Mouse (Mus musculus) embryonic facial prominence, embryonic 10.5 days (tissue): ENCODE measurements around the gene Sctr. TPM values are rescaled to one million over a fixed set of nuclear protein-coding genes. Genes with fewer than 3 reads are reported as not detected.

Source experiments
- DNase-seq: peaks from one replicate; pipeline ENCODE4 v3.0.0-alpha.2; 2017; ENCODE audit warnings: low spot score
- H3K27ac ChIP-seq: fragments of 300-500 bp; sonication (generic); replicated peaks from 2 replicates; pipeline ENCODE4 v1.5.1; 2016; ENCODE audit warnings: mild to moderate bottlenecking
- H3K27me3 ChIP-seq: fragments of 300-500 bp; sonication (generic); replicated peaks from 2 replicates; pipeline ENCODE4 v1.6.1; 2016; ENCODE audit warnings: low read depth, mild to moderate bottlenecking; ENCODE audit not compliant: poor library complexity, severe bottlenecking
- H3K36me3 ChIP-seq: fragments of 300-500 bp; sonication (generic); replicated peaks from 2 replicates; pipeline ENCODE4 v1.6.1; 2016; ENCODE audit warnings: mild to moderate bottlenecking, moderate library complexity
- H3K4me1 ChIP-seq: fragments of 300-500 bp; sonication (generic); 2 replicates; pipeline ENCODE4 v1.6.1; 2016
- H3K4me3 ChIP-seq: fragments of 300-500 bp; sonication (generic); 2 replicates; pipeline ENCODE4 v1.5.1; 2016; ENCODE audit warnings: mild to moderate bottlenecking, moderate library complexity
- H3K9me3 ChIP-seq: fragments of 300-500 bp; sonication (generic); 2 replicates; pipeline ENCODE4 v1.6.1; 2016; ENCODE audit warnings: mild to moderate bottlenecking
- WGBS: fragments of 180-500 bp; shearing (Covaris S2); methylation state at CpG from one replicate; pipeline ENCODE4 v1.1.7; 2016; 5-methylcytosine and 5-hydroxymethylcytosine counted together
- polyA plus RNA-seq: library from polyadenylated mRNA; unstranded; fragments of >200 nt; fragmentation: Nextera tagmentation; extraction: Ambion mirVana; gene quantifications from 2 replicates; pipeline ENCODE4 v1.2.1, GENCODE M21; 2016

Sctr gene
- polyA plus RNA-seq: 0.16 and 0.24 TPM in 2 replicates

DNA sequence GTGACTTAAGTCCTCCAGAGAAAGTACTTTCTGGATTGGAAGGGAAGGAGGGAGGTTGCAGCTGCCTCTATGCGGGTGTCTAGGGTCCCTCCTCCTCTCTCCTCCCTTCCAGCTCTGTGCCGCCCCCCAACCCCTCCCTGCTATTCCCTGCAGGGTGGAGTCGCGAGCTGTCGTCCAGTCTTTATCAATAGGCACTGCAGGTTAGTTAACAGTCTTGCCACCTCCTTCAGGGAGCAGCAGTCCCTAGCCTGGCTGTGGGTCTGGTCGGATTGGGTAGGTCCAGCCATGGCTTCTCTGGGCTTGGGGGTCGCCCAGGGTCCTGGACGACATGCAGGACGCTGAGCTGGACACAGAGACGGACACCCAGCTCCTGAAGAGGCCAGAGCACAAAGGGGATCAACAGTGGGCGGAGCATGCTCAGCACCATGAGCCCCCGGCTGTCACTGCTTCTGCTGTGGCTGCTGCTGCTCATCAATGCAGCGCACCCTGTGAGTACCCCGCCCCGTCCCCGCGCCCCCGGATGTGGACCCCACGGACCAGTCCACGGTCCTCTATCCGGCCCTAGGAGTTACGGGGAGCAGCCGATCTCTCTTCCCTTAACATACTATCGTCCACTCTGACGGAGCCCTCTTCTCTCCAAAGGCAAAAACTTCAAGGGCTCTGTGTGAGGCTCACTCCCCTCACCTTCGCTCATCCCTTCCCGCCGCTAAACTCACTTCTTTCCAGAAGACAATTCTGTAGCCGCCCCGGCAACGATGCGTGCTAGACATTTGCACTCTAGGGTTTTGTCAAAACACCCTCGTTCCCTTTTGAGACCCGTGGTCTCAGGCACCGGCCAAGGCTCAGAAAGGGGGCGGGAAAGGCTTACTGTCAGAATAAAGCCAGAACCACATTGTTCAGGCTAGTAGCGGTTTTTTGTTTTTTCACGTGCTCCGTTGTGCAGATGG, at the start of gene Sctr:
TSS of gene Sctr (plus strand) at position 51 of the 947 bp plus-strand sequence.
- DNase-seq: peak; percentile 63
- Histone ChIP-seq H3K4me3 (peak within 1 kb of the TSS; percentile 64), H3K9me3 (no peaks in the 10 kb centered on the region), H3K36me3 (no peaks in the 10 kb centered on the region), H3K27ac (peak within 1 kb of the TSS; percentile 61), H3K27me3 (peaks cover 57% of the 10 kb centered on the region), H3K4me1 (peaks cover 14% of the 10 kb centered on the region)
- under 1% methylated on average over 39 of the region's 39 CpGs for WGBS

DNA sequence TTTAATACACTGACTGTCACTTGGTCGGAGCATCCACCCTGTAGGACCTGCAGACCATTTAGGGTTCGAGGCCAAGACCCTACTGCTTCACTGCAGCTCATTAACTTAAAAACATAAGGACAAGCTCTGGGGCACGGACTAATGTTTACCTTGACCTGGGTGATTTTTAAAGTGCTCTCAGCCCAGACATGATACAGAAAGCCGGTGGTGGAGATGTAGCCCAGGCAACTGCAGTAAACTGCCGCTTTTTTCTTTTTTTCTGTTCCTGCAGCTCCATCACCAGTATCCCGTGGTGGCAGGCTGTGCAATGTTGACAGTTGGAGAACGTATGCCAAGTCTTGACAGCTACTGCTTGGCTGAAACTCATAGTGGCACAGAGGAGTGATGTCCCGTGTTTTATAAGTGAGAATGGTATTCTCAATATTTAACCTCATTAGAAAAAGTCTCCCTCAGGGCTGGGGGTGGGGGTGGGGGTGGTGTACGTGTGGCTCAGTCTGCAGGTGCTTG, 48.9 kb upstream of the Sctr start:
- Histone ChIP-seq H3K27ac (no peak overlapping the region), H3K4me1 (no peaks in the 10 kb centered on the region), H3K27me3 (no peaks in the 10 kb centered on the region), H3K36me3 (no peaks in the 10 kb centered on the region), H3K4me3 (no peak overlapping the region), H3K9me3 (no peaks in the 10 kb centered on the region)
- WGBS: 73% methylated on average over 9 of the region's 9 CpGs
- DNase-seq: no peak

DNA sequence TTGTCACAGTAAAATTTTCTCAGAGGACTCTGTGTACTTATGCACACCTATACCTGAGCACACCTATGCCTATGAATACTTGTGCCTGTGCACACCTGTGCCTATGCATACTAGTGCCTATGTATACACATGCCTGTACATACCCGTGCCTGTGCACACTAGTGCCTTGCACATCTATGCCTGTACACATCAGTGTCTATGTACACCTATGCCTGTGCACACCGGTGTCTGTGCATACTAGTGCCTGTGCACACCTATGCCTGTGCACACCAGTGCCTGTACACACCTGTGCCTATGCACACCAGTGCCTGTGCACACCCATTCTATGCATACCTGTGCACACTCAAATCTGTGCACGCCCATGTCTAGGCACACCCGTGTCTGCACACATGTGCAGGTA, 47.2 kb upstream of the Sctr start:
- no peaks in the 10 kb centered on the region for H3K27me3 ChIP-seq
- WGBS: 93% methylated on average over 4 of the region's 4 CpGs
- DNase-seq: no peak
- H3K36me3 ChIP-seq: no peaks in the 10 kb centered on the region
- H3K9me3 ChIP-seq: no peaks in the 10 kb centered on the region
- no peak overlapping the region for H3K4me3 ChIP-seq
- H3K4me1 ChIP-seq: peaks cover 7% of the 10 kb centered on the region
- no peak overlapping the region for H3K27ac ChIP-seq

DNA sequence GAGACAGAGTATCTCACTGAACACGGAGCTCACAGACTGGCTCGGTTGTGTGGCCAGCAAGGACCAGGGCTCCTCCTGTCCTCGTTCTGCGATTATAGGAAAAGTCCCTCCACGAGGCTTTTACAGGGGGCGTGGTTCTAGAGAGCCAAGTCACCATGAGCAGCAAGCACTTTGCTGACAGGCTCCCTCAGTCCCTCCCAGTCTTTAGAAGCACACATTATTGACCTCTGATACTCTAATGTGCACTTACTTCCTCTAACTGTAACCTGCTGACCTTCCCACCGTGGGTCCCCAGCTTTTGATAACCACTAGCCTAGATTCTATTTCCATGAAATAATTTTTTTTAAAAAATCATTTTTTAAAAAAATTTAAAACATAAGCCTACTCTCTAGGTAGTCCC, 46.8 kb upstream of the Sctr start:
- no peak for DNase-seq
- WGBS: 64% methylated on average over 7 of the region's 7 CpGs

DNA sequence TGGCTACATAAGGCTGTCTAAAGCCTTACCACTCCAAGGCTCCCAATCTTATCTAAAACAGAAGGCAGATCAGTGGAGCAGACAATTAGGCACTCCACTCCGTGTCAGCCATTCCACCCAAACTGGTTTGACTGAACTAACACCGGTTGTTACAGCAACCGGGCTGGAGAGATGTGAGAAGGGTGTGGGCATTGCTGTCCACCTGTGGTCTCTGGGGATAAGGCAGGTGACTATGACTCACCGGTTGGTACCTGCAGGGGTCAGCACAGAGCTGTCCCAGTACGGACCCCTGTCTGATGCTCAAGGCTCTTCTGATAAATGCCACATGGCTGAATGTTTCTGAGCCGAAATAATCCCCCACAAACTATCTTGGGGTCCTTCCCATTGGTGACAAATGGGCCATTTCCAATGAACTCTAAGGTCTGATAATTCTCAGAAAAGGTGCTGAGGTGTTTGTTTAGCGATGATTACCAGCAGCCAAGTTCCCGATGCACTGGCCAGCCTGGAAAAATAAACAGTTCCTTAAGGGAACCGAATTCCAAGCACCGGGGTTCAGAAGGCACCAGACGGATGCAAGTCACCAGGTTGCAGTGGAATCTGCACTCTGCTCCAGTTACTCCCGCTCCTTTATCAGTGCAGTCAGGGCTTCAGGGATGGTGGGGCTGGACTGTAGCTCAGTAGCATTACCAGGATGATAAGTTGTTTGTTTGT, 40.7 kb upstream of the Sctr start:
- peak; percentile 30 for DNase-seq
- no peak overlapping the region for H3K4me3 ChIP-seq
- 50% methylated on average over 12 of the region's 12 CpGs for WGBS
- no peaks in the 10 kb centered on the region for H3K36me3 ChIP-seq
- H3K27ac ChIP-seq: no peak overlapping the region
- peaks cover 12% of the 10 kb centered on the region for H3K4me1 ChIP-seq
- H3K27me3 ChIP-seq: no peaks in the 10 kb centered on the region
- no peaks in the 10 kb centered on the region for H3K9me3 ChIP-seq

More for the DNA sequence above, 46.8 kb upstream of the Sctr start:
- H3K9me3 ChIP-seq: no peaks in the 10 kb centered on the region
- peaks cover 7% of the 10 kb centered on the region for H3K4me1 ChIP-seq
- H3K36me3 ChIP-seq: no peaks in the 10 kb centered on the region
- H3K27me3 ChIP-seq: no peaks in the 10 kb centered on the region
- no peak overlapping the region for H3K27ac ChIP-seq
- H3K4me3 ChIP-seq: no peak overlapping the region

DNA sequence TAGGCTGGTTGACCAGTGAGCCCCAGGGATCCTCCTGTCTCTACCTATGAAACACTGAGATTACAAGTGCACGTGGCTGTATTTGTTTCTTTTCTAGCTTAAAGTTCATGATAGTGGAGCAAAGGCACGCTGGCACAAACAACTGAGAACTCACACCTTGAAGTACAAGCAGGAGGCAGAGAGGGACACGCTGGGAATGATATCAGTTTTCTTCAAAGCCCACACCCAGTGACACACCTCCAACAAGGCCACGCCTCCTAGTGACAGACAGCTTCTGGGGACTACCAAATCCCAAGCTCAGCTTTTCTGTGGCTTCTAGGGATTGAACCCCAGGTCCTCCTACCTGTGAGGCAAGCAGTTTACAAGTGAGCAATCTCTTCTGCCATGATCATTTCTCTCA, 33.6 kb upstream of the Sctr start:
- WGBS: 39% methylated on average over 4 of the region's 4 CpGs
- no peak overlapping the region for H3K27ac ChIP-seq
- H3K4me1 ChIP-seq: peaks cover 5% of the 10 kb centered on the region; the same call in 1 of the 2 replicates
- no peaks in the 10 kb centered on the region for H3K36me3 ChIP-seq
- no peak for DNase-seq
- no peak overlapping the region for H3K4me3 ChIP-seq
- H3K9me3 ChIP-seq: no peaks in the 10 kb centered on the region
- no peaks in the 10 kb centered on the region for H3K27me3 ChIP-seq

DNA sequence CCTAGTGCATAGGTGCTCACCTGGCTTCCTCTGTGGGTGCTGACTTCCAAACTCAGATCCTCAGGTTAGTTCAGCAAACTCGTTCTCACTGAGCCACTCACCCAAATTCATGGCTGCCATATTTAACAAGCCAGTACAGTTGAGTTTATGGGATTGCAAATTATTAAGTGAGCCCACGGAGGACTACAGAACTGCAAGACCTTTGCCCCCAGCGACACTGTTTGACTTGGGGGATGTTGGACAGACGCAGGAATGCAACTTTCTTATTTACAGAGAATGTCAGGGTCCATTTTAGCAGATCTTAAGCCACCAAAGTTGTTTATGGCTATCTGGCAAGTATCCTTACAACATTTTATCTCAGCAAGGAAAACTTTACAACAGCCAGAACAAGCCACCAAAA, 31.6 kb upstream of the Sctr start:
- H3K4me3 ChIP-seq: no peak overlapping the region

DNA sequence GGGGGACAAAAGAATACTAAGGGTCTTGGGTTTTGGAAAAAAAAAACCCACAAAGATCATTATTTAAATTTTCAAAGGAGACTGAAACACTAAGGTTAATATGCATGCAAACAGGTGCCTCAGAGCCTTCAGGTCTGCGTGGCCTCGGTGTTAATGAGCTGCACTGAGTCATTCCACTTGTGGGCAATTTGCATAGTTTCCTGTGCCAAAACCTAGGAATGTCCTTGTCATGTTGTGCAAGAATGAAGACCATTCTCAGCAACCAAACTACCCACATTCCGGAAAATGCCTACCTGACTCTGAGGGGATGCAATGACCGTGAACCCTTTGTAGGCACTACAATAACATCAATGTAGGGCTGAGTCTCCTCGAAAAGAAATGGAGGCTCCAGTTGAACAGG, 20.1 kb upstream of the Sctr start:
- no peak overlapping the region for H3K27ac ChIP-seq
- no peak overlapping the region for H3K4me3 ChIP-seq
- DNase-seq: no peak
- 88% methylated on average over 5 of the region's 5 CpGs for WGBS
- H3K27me3 ChIP-seq: no peaks in the 10 kb centered on the region
- peaks cover 4% of the 10 kb centered on the region; the same call in 1 of the 2 replicates for H3K9me3 ChIP-seq
- H3K4me1 ChIP-seq: no peaks in the 10 kb centered on the region
- H3K36me3 ChIP-seq: no peaks in the 10 kb centered on the region

More for the DNA sequence above, 31.6 kb upstream of the Sctr start:
- peaks cover 5% of the 10 kb centered on the region; the same call in 1 of the 2 replicates for H3K4me1 ChIP-seq
- H3K27ac ChIP-seq: no peak overlapping the region
- H3K9me3 ChIP-seq: no peaks in the 10 kb centered on the region
- no peaks in the 10 kb centered on the region for H3K36me3 ChIP-seq
- DNase-seq: no peak
- WGBS: 79% methylated on average over 4 of the region's 4 CpGs
- no peaks in the 10 kb centered on the region for H3K27me3 ChIP-seq

DNA sequence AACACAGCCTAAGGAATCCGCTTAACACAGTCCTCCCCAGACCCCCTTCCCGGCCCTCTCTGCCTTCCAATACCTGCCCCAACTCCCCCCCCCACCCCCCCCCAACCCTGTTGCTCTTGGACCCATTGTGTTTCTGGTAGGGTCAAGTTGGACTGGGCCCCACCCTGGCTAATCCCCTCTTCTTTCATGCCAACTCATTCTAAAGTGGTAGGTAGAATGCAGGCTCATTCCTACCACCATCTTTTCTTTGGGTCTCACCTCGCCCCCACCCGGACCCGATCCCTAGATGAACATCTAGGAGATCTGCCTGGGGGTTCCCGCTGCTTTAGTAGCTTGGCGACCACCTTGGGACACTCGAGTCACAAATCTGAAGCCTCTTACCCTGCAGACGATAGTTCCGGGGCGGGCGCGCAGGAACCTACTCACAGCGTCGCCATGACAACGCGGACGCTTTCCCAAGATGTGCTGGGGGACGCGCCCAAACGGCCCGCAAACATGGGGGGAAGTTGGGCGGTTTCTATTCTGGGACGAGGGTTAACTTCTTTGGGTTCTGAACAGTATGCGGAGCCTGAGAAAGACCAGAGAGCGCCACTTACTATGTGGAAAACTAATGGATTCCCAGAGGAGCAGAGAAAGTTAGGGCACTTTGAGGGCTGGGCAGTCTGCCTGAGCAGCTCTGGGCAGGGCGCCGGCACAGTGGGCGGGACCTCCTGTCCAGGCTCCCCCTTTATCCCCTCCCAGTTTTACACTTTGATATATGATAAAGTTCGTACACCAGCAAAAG, 9.7 kb upstream of the Sctr start, which contains the start of gene Cfap221:
TSS of gene Cfap221 (minus strand) at position 437 of the 784 bp plus-strand sequence.
- Histone ChIP-seq H3K4me3 (peak within 1 kb of the TSS; percentile 64), H3K9me3 (no peaks in the 10 kb centered on the region), H3K4me1 (peaks cover 9% of the 10 kb centered on the region), H3K36me3 (no peaks in the 10 kb centered on the region), H3K27me3 (0 out of 2 replicates have a peak, but pooled peaks cover 9% of the 10 kb centered on the region), H3K27ac (peak within 1 kb of the TSS; percentile 72)
- peak; percentile 83 for DNase-seq
- 5% methylated on average over 30 of the region's 30 CpGs for WGBS

DNA sequence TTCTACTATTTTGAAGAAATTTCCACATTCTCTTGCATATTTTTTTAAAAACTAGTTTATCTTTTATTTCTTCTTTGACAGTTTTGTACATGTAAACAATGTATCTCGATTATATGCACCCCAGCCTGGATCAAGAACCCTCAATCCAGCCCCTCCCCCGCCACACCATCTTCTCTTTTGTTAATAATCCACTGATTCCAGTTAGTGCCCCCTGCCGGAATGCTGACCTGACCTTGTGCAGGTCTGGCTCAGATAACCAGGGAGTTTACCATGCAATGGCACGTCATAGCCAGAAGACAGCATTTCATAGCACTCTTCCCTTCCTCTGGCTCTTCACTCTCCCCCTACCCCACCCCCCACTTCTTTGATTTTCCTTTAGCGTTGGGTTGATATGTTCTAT, 9.1 kb upstream of the Sctr start:
- H3K36me3 ChIP-seq: no peaks in the 10 kb centered on the region
- WGBS: 33% methylated on average over 5 of the region's 5 CpGs
- H3K27me3 ChIP-seq: 0 out of 2 replicates have a peak, but pooled peaks cover 11% of the 10 kb centered on the region
- no peaks in the 10 kb centered on the region for H3K9me3 ChIP-seq
- peak overlapping the region; percentile 64 for H3K4me3 ChIP-seq
- H3K4me1 ChIP-seq: peaks cover 9% of the 10 kb centered on the region
- H3K27ac ChIP-seq: no peak overlapping the region
- peak; percentile 50 for DNase-seq

DNA sequence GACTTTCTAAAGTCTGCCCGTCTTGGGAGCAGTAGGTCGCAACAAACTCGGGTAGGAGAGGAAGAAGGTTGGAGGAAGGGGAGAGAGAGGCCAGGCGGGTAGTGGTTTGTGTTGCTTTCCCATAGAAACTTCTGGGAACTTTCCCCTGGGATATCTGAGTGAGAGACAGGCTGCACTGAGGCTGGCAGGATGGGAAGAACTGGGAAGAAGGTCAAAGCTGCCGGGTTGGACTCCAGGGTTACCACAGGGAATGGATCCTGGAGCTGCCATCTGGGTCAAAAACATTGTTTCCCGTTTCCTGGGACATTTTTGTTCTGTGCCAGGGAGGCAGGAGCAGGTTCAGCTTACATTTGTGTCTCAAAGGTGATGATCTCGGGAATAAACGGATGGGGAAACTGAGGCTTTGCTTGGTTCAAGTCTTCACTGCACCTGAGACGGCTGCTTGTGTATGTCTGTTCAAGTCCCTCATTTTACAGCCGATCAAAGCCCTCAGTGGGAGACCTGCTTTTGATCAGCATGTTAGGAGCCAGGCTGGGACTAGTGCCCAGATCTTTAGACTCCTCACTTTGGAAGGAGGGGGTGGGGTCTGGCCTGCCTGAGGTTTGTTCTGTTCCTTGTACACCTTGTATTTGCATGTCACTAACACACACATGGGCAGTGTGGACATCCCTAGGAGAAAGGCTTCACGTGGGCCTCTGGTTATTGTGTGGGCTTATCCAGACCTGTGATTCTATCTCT, 1.3 kb downstream of the Sctr start:
- Histone ChIP-seq H3K4me3 (peak overlapping the region; percentile 64), H3K36me3 (no peaks in the 10 kb centered on the region), H3K27me3 (peaks cover 56% of the 10 kb centered on the region), H3K27ac (no peak overlapping the region), H3K4me1 (peaks cover 14% of the 10 kb centered on the region), H3K9me3 (no peaks in the 10 kb centered on the region)
- 28% methylated on average over 11 of the region's 11 CpGs for WGBS
- peak; percentile 13 for DNase-seq
